Mouse (Mus musculus): Measurements from ENCODE around the gene Pigs. TPM values are rescaled to one million over a fixed set of nuclear protein-coding genes. Genes with fewer than 3 reads are reported as not detected.

The Pigs gene
- polyA plus RNA-seq, 1 experiment from 2014 or later = 33.1 TPM

DNA sequence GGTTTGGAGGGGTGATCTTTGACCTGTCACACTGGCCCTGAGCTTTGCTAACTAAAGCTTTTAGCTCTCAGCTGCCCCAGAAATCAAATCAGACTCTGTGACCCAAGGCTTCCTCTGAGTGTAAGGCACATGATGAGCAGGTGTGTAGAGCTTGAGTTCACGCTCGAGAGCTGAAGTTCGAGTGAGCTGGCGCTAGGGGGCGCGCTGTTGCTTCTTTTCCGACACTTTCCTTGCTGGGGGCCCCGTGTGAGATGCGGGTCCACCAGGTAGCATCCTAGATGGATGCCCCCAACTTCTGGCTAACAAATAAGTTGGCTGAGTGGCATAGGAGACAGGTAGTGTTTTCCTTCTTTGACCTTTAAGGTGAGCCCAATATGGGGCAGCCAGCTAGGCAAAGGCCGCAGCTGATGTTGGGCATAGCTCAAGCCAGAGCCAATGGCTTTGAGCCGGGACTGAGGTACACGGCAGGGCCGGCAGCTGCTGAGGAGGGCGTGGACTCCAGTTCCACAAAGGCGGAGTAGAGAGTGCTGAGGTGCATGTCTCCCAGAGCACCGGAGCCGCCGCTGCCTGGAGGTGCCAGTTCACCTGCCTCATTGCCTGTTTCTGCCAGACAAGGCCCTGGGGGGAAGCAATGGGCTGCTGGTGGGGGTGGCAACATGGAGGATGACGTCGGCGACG, 30.3 kb downstream of the Pigs start:
- WGBS (ENCODE audit: insufficient replicate concordance) = 26% methylated on average over 21 of the region's 22 CpGs
- Histone ChIP-seq H3K4me1 (ENCODE audit: insufficient read depth) (peaks cover 7% of the 10 kb centered on the region; the same call in 1 of the 2 replicates), H3K9ac (replicated peaks) (no peak overlapping the region), H3K4me3 (ENCODE audit: low read depth, low read length) (no peak overlapping the region), H3K9me3 (ENCODE audit: low read length) (no peaks in the 10 kb centered on the region), H3K27ac (ENCODE audit: low read depth) (no peak overlapping the region), H3K36me3 (replicated peaks; ENCODE audit: insufficient read depth, low read length) (no peaks in the 10 kb centered on the region), H3K27me3 (ENCODE audit: insufficient read depth, low read length) (no peaks in the 10 kb centered on the region), H3K4me2 (ENCODE audit: low read depth, low read length) (no peak overlapping the region)
- DNase-seq (peak; percentile 72), ATAC-seq (no peak)
- no peak for TF ChIP-seq EP300 (IDR thresholded peaks at IDR 0.05; ENCODE audit: low read depth)
- peak; percentile 77 for TF ChIP-seq CTCF (IDR thresholded peaks at IDR 0.05; ENCODE audit: low read depth)

DNA sequence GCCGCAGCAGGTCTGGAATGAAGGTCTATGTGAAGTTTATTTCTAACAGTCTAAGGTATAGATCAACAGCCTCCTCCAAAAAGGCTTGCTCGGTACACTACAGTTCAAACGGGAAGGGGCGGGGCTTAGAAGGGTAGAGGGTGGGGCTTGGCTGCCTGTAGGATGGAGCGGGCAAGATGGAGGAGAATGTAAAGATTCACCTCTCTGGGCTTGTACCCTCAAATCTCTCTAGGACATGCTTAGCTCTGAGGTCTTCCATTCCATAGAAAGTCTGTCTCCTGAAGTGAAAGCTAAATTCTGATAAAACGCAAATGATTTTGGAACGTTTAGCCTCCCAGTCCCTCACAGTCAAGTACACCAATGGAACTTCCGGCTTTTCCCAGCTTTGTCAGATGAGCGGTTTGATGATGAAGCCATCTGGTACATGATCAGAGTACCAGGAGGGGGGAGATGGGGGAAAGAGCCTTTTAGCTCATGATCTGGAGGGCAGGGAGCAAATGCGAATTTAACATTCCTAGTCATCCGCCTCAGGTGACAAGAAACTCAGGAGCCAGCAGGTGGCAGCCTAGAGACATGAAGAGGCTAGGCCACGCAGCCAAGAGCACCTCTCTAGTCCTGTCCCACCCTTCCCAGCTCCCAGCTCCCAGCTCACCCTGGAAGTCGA, 32.0 kb downstream of the Pigs start:
- peak overlapping the region; percentile 79 for H3K4me2 ChIP-seq (ENCODE audit: low read depth, low read length)
- TF ChIP-seq EP300 (IDR thresholded peaks at IDR 0.05; ENCODE audit: low read depth) (no peak), CTCF (IDR thresholded peaks at IDR 0.05; ENCODE audit: low read depth) (peak; percentile 84)
- ATAC-seq (peak; percentile 78), DNase-seq (peak; percentile 85)
- no peaks in the 10 kb centered on the region for H3K36me3 ChIP-seq (replicated peaks; ENCODE audit: insufficient read depth, low read length)
- peak overlapping the region; percentile 50 for H3K4me3 ChIP-seq (ENCODE audit: low read depth, low read length)
- 8% methylated on average over 13 of the region's 13 CpGs for WGBS (ENCODE audit: insufficient replicate concordance)
- no peak overlapping the region for H3K9ac ChIP-seq (replicated peaks)
- H3K4me1 ChIP-seq (ENCODE audit: insufficient read depth) = peaks cover 16% of the 10 kb centered on the region
- H3K27me3 ChIP-seq (ENCODE audit: insufficient read depth, low read length) = no peaks in the 10 kb centered on the region
- no peak overlapping the region for H3K27ac ChIP-seq (ENCODE audit: low read depth)
- no peaks in the 10 kb centered on the region for H3K9me3 ChIP-seq (ENCODE audit: low read length)

DNA sequence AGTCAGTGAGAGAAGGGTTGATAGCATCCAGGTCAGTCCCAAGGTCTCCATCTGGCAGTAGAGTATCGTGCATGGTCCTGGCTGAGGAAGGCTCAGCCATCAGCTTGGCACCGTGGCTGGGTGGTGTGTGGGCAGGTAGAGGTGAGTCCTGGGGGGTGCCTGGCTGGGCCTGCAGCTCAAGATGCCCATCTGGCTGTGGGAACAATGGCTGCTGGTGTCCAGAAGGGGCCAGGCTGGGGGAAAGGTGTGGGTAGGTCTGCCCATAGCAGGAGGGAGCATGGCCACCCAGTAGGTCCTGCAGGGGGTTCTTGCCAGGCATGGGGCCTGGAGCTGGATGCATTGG, 32.5 kb downstream of the Pigs start:
- no peak overlapping the region for H3K27ac ChIP-seq (ENCODE audit: low read depth)
- no peaks in the 10 kb centered on the region for H3K36me3 ChIP-seq (replicated peaks; ENCODE audit: insufficient read depth, low read length)
- ATAC-seq (no peak), DNase-seq (no peak)
- no peak overlapping the region for H3K9ac ChIP-seq (replicated peaks)
- no peaks in the 10 kb centered on the region for H3K9me3 ChIP-seq (ENCODE audit: low read length)
- H3K27me3 ChIP-seq (ENCODE audit: insufficient read depth, low read length) = no peaks in the 10 kb centered on the region
- 65% methylated on average over 2 of the region's 2 CpGs for WGBS (ENCODE audit: insufficient replicate concordance)
- H3K4me2 ChIP-seq (ENCODE audit: low read depth, low read length) = no peak overlapping the region
- H3K4me3 ChIP-seq (ENCODE audit: low read depth, low read length) = no peak overlapping the region
- H3K4me1 ChIP-seq (ENCODE audit: insufficient read depth) = peaks cover 16% of the 10 kb centered on the region
- TF ChIP-seq EP300 (IDR thresholded peaks at IDR 0.05; ENCODE audit: low read depth) (no peak), CTCF (IDR thresholded peaks at IDR 0.05; ENCODE audit: low read depth) (no peak)

DNA sequence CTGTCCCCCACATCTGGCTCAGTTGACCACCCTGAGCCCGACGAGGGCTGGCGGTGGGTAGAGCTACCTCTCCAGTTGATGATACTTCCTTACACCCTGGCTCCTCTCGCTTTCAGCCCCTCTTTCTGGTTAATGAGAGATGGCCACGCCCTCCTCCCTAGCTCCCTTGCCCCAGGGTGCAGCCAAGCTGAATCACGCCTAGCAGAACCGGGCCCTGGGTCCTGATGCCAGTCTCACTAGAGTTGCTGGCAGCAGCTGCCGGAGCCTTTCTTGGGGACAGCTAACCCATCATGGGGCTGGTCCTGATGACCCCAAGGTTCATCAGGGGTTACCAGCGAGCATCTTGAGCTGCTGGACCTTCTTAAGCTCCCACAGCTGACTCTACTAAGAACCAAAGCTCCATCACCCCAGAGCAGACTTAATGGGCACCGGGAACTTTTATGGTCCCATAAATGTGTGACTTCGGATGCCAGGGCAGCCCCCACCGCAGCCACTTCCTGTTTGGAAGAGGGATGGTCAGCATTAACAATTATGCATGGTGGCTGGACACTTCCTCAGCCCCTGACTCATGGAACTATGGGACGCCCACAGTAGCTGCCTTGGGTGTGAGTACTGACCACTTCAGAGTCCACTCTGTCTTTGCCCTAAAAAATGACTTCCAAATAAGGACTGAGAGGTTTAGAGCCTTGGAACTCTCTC, 35.2 kb downstream of the Pigs start:
- 66% methylated on average over 13 of the region's 13 CpGs for WGBS (ENCODE audit: insufficient replicate concordance)
- no peaks in the 10 kb centered on the region for H3K27me3 ChIP-seq (ENCODE audit: insufficient read depth, low read length)
- TF ChIP-seq CTCF (IDR thresholded peaks at IDR 0.05; ENCODE audit: low read depth) = no peak
- TF ChIP-seq EP300 (IDR thresholded peaks at IDR 0.05; ENCODE audit: low read depth) = no peak
- H3K9me3 ChIP-seq (ENCODE audit: low read length) = no peaks in the 10 kb centered on the region
- H3K36me3 ChIP-seq (replicated peaks; ENCODE audit: insufficient read depth, low read length) = no peaks in the 10 kb centered on the region
- ATAC-seq (no peak), DNase-seq (no peak)
- H3K4me1 ChIP-seq (ENCODE audit: insufficient read depth) = peaks cover 16% of the 10 kb centered on the region
- no peak overlapping the region for H3K4me2 ChIP-seq (ENCODE audit: low read depth, low read length)
- H3K9ac ChIP-seq (replicated peaks) = no peak overlapping the region
- H3K27ac ChIP-seq (ENCODE audit: low read depth) = no peak overlapping the region
- H3K4me3 ChIP-seq (ENCODE audit: low read depth, low read length) = no peak overlapping the region

DNA sequence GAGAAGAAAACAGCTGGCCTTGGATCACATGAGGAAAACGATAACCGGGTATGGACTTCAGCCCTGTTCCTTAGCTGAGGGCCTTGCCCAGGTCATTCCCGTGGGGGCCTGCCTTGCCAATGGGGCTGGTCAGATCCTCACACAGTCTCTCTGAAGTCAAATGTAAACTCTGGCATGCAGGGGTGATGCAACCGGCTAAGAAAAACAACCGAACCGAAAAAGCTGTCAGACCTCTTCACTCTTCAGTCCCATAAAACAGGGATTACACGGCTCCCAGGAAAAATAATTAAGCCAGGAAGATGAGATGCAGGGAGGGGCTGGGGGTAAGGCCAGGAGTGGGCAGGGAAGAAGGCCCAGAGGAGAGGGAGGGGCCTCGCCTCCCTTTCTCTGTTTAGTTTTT, 35.9 kb downstream of the Pigs start:
- no peak for ATAC-seq
- Histone ChIP-seq H3K4me2 (ENCODE audit: low read depth, low read length) (no peak overlapping the region), H3K9ac (replicated peaks) (no peak overlapping the region), H3K9me3 (ENCODE audit: low read length) (no peaks in the 10 kb centered on the region), H3K36me3 (replicated peaks; ENCODE audit: insufficient read depth, low read length) (no peaks in the 10 kb centered on the region), H3K27me3 (ENCODE audit: insufficient read depth, low read length) (no peaks in the 10 kb centered on the region), H3K4me1 (ENCODE audit: insufficient read depth) (peaks cover 16% of the 10 kb centered on the region), H3K27ac (ENCODE audit: low read depth) (no peak overlapping the region), H3K4me3 (ENCODE audit: low read depth, low read length) (no peak overlapping the region)
- TF ChIP-seq EP300 (IDR thresholded peaks at IDR 0.05; ENCODE audit: low read depth) = no peak
- TF ChIP-seq CTCF (IDR thresholded peaks at IDR 0.05; ENCODE audit: low read depth) = no peak
- DNase-seq = no peak
- WGBS (ENCODE audit: insufficient replicate concordance) = 40% methylated on average over 8 of the region's 8 CpGs

- Histone ChIP-seq H3K27ac (ENCODE audit: low read depth) (no peak overlapping the region), H3K27me3 (ENCODE audit: insufficient read depth, low read length) (no peaks in the 10 kb centered on the region), H3K4me2 (ENCODE audit: low read depth, low read length) (no peak overlapping the region), H3K36me3 (replicated peaks; ENCODE audit: insufficient read depth, low read length) (no peaks in the 10 kb centered on the region), H3K4me3 (ENCODE audit: low read depth, low read length) (no peak overlapping the region), H3K9ac (replicated peaks) (no peak overlapping the region), H3K4me1 (ENCODE audit: insufficient read depth) (peaks cover 16% of the 10 kb centered on the region), H3K9me3 (ENCODE audit: low read length) (no peaks in the 10 kb centered on the region)
- no peak for DNase-seq
- WGBS (ENCODE audit: insufficient replicate concordance) = 82% methylated on average over 14 of the region's 15 CpGs
- no peak for ATAC-seq
- TF ChIP-seq CTCF (IDR thresholded peaks at IDR 0.05; ENCODE audit: low read depth) (no peak), EP300 (IDR thresholded peaks at IDR 0.05; ENCODE audit: low read depth) (no peak)
Observed at GRCm38 (mm10) chr11:78367456-78368225, 39.4 kb downstream of the Pigs start.

All from liver, postnatal 0 days (tissue).